Mouse (Mus musculus) central nervous system, embryonic 18 days (tissue): Measurements from ENCODE around the gene Gm21488. TPM values are rescaled to one million over a fixed set of nuclear protein-coding genes. Genes with fewer than 3 reads are reported as not detected.

ENCODE experiments used
- polyA plus RNA-seq: library from polyadenylated mRNA; depleted of rRNA; stranded (reverse); fragments of >200 nt; gene quantifications from 2 replicates; pipeline ENCODE4 v1.2.3, GENCODE M21; 2012; rRNA removed

Gene Gm21488
- polyA plus RNA-seq = not detected in 2 replicates

GRCm38 (mm10) chrY:27521820-27522219 lies at the start of gene Gm21488:
TSS of gene Gm21488 (minus strand) at chrY:27521920.

